Mouse (Mus musculus): ENCODE measurements around the gene Dip2a. TPM values are rescaled to one million over a fixed set of nuclear protein-coding genes. Genes with fewer than 3 reads are reported as not detected.

Dip2a gene
- polyA plus RNA-seq, 1 experiment, result 0.02 TPM

DNA sequence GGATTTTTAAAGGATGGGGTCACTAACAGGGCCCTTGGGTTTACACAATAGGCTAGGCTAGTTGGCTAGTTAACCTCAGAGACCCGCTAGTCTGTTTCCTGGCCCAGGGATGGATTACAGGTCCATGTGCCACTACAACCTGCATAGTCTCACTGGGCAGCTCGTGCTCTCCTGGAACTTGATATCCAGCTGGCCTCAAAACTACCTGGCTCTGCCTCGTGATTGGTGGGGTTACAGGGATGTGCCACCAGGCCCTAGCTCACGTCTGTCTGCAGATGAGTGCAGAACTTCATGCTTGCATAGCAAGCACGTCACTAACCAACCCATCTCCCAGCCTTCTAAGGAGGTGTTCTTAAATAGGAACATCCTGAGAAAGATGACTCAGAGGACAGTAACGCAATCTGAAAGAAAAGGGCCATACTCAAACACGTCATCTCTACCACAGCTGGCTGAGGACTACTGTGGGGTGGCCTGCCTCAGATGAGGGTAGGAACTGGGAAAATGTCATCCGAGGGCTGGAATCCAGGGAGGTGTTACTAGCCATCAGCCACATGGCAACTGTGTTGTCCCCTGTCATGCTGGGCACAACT lies 12.3 kb upstream of the Dip2a start:
- TF ChIP-seq TAL1 (IDR thresholded peaks at IDR 0.05; ENCODE audit: low read length), result no peak
- no peak for TF ChIP-seq GATA1 (IDR thresholded peaks at IDR 0.05; ENCODE audit: low read length)
- Histone ChIP-seq H3K27me3 (ENCODE audit: control insufficient read depth) (no peaks in the 10 kb centered on the region), H3K4me3 (replicated peaks) (no peak overlapping the region), H3K36me3 (ENCODE audit: control insufficient read depth) (peaks cover 80% of the 10 kb centered on the region), H3K9me3 (ENCODE audit: control insufficient read depth, low read length) (no peaks in the 10 kb centered on the region), H3K4me1 (ENCODE audit: control insufficient read depth) (no peaks in the 10 kb centered on the region)

DNA sequence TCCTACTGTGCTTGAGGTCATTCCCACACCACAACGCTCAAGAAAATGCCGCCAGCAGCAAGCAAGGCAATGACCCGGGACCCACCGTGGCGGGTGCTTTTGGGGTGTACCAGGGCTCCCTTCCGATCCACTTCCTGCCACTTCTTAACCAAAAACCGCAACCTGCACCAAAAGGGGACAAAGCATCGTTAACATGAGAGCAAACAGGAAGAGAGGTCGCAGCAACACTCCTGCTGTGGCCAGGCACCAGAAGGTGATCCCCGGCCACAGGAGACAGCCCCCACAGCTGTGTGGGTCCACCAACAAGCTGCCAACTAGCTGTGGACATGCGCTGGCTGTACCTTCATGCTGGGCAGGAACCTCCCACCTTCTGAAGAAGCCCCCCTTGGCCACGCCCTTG lies 9.9 kb upstream of the Dip2a start:
- Histone ChIP-seq H3K36me3 (ENCODE audit: control insufficient read depth) (peaks cover 93% of the 10 kb centered on the region), H3K4me3 (replicated peaks) (no peak overlapping the region), H3K27me3 (ENCODE audit: control insufficient read depth) (no peaks in the 10 kb centered on the region), H3K9me3 (ENCODE audit: control insufficient read depth, low read length) (no peaks in the 10 kb centered on the region), H3K4me1 (ENCODE audit: control insufficient read depth) (no peaks in the 10 kb centered on the region)
- TF ChIP-seq GATA1 (IDR thresholded peaks at IDR 0.05; ENCODE audit: low read length), result no peak
- TF ChIP-seq TAL1 (IDR thresholded peaks at IDR 0.05; ENCODE audit: low read length), result no peak

GRCm38 (mm10) chr10:76353986-76354385 lies 8.9 kb upstream of the Dip2a start:
- H3K9me3 ChIP-seq (ENCODE audit: control insufficient read depth, low read length), result no peaks in the 10 kb centered on the region
- TF ChIP-seq GATA1 (IDR thresholded peaks at IDR 0.05; ENCODE audit: low read length), result no peak
- no peak for TF ChIP-seq TAL1 (IDR thresholded peaks at IDR 0.05; ENCODE audit: low read length)
- no peaks in the 10 kb centered on the region for H3K4me1 ChIP-seq (ENCODE audit: control insufficient read depth)
- H3K36me3 ChIP-seq (ENCODE audit: control insufficient read depth), result peaks cover 96% of the 10 kb centered on the region
- H3K4me3 ChIP-seq (replicated peaks), result no peak overlapping the region
- no peaks in the 10 kb centered on the region for H3K27me3 ChIP-seq (ENCODE audit: control insufficient read depth)

DNA sequence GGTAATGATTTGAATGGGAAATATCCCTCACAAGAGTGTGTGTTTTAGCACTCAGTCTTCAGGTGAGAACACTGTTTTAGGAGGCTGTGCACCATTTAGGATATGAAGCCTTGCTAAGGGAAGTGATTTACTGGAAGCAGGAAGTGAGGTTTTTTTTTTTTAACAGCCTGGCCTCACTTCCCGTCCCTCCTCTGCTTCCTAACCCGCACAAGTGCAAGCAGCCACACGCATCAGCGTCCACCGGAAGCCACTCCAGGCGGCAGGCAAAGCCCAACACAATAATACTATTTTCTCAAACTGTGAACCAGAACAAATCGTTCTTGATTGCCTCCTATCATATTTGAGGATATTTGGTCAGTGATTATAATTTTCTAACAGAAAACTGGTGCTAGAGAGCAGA lies 6.9 kb upstream of the Dip2a start:
- Histone ChIP-seq H3K4me1 (ENCODE audit: control insufficient read depth) (no peaks in the 10 kb centered on the region), H3K9me3 (ENCODE audit: control insufficient read depth, low read length) (no peaks in the 10 kb centered on the region), H3K4me3 (replicated peaks) (no peak overlapping the region), H3K27me3 (ENCODE audit: control insufficient read depth) (no peaks in the 10 kb centered on the region), H3K36me3 (ENCODE audit: control insufficient read depth) (peaks cover 86% of the 10 kb centered on the region)
- TF ChIP-seq TAL1 (IDR thresholded peaks at IDR 0.05; ENCODE audit: low read length) (no peak), GATA1 (IDR thresholded peaks at IDR 0.05; ENCODE audit: low read length) (no peak)

GRCm38 (mm10) chr10:76346589-76346988 lies 1.5 kb upstream of the Dip2a start:
- TF ChIP-seq GATA1 (IDR thresholded peaks at IDR 0.05; ENCODE audit: low read length) (no peak), TAL1 (IDR thresholded peaks at IDR 0.05; ENCODE audit: low read length) (no peak)
- H3K27me3 ChIP-seq (ENCODE audit: control insufficient read depth), result peaks cover 21% of the 10 kb centered on the region
- H3K4me1 ChIP-seq (ENCODE audit: control insufficient read depth), result peaks cover 22% of the 10 kb centered on the region
- H3K9me3 ChIP-seq (ENCODE audit: control insufficient read depth, low read length), result no peaks in the 10 kb centered on the region
- peak overlapping the region; percentile 76 for H3K4me3 ChIP-seq (replicated peaks)
- H3K36me3 ChIP-seq (ENCODE audit: control insufficient read depth), result peaks cover 33% of the 10 kb centered on the region

DNA sequence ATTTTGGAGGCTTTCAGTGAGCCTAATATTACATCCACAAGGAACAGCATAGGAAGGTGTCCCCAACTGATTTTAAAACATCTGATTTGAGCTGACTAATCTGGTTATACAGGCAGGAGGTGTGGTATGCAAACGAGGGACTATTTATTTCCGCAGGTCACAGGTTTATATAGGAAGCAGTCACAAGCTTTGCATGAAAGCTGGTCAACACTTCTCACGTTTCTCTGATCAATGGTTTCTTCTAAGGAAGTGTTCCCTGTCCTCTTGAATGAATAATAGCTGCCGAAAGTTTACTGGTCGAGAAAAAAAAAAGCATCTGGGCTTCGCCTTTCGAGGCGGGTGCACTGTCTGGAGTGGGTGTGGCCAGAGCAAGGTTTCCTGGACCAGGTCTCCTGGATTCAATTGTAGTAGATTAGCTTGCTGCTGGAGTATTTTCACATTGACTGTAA lies 976 bp upstream of the Dip2a start:
- Histone ChIP-seq H3K9me3 (ENCODE audit: control insufficient read depth, low read length) (no peaks in the 10 kb centered on the region), H3K36me3 (ENCODE audit: control insufficient read depth) (peaks cover 27% of the 10 kb centered on the region), H3K4me3 (replicated peaks) (peak overlapping the region; percentile 76), H3K4me1 (ENCODE audit: control insufficient read depth) (peaks cover 22% of the 10 kb centered on the region), H3K27me3 (ENCODE audit: control insufficient read depth) (peaks cover 21% of the 10 kb centered on the region)
- TF ChIP-seq GATA1 (IDR thresholded peaks at IDR 0.05; ENCODE audit: low read length) (no peak), TAL1 (IDR thresholded peaks at IDR 0.05; ENCODE audit: low read length) (no peak)

- no peak for TF ChIP-seq TAL1 (IDR thresholded peaks at IDR 0.05; ENCODE audit: low read length)
- TF ChIP-seq GATA1 (IDR thresholded peaks at IDR 0.05; ENCODE audit: low read length), result no peak
- Histone ChIP-seq H3K4me1 (ENCODE audit: control insufficient read depth) (peaks cover 22% of the 10 kb centered on the region), H3K36me3 (ENCODE audit: control insufficient read depth) (peaks cover 22% of the 10 kb centered on the region)
Observed at GRCm38 (mm10) chr10:76345540-76345902, 430 bp upstream of the Dip2a start.

DNA sequence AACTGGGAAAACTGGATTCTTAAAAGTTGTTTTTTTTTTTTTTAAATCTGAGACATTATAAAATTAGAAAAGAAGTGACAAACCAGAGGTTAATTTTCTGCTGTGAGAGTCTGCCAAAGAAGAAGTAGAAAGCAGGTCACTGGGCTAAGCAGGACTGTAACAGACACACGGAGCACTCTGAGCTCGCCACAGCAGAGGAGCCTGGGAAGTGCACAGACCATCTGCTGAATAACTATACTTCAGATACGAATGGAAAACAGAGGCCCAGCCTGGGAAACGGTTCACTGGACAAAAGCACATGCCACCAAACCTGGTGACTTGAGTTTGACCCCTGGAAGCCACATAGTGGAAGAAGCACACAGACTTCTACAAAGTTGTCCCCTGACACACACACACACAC lies 10.7 kb downstream of the Dip2a start:
- H3K27me3 ChIP-seq (ENCODE audit: control insufficient read depth), result no peaks in the 10 kb centered on the region
- TF ChIP-seq TAL1 (IDR thresholded peaks at IDR 0.05; ENCODE audit: low read length) (no peak), GATA1 (IDR thresholded peaks at IDR 0.05; ENCODE audit: low read length) (no peak)
- H3K4me3 ChIP-seq (replicated peaks), result no peak overlapping the region

More at GRCm38 (mm10) chr10:76345540-76345902, 430 bp upstream of the Dip2a start:
- Histone ChIP-seq H3K27me3 (ENCODE audit: control insufficient read depth) (peaks cover 21% of the 10 kb centered on the region), H3K4me3 (replicated peaks) (peak overlapping the region; percentile 76), H3K9me3 (ENCODE audit: control insufficient read depth, low read length) (no peaks in the 10 kb centered on the region)

GRCm38 (mm10) chr10:76332040-76332439 lies 13.1 kb downstream of the Dip2a start:
- no peak for TF ChIP-seq GATA1 (IDR thresholded peaks at IDR 0.05; ENCODE audit: low read length)

More for the DNA sequence above, 10.7 kb downstream of the Dip2a start:
- Histone ChIP-seq H3K9me3 (ENCODE audit: control insufficient read depth, low read length) (no peaks in the 10 kb centered on the region), H3K36me3 (ENCODE audit: control insufficient read depth) (no peaks in the 10 kb centered on the region), H3K4me1 (ENCODE audit: control insufficient read depth) (peaks cover 2% of the 10 kb centered on the region; the same call in 1 of the 2 replicates)

GRCm38 (mm10) chr10:76329093-76329492 lies 16.0 kb downstream of the Dip2a start:
- peaks cover 5% of the 10 kb centered on the region for H3K4me1 ChIP-seq (ENCODE audit: control insufficient read depth)
- no peaks in the 10 kb centered on the region for H3K27me3 ChIP-seq (ENCODE audit: control insufficient read depth)
- TF ChIP-seq GATA1 (IDR thresholded peaks at IDR 0.05; ENCODE audit: low read length) (no peak), TAL1 (IDR thresholded peaks at IDR 0.05; ENCODE audit: low read length) (no peak)
- no peaks in the 10 kb centered on the region for H3K36me3 ChIP-seq (ENCODE audit: control insufficient read depth)
- H3K9me3 ChIP-seq (ENCODE audit: control insufficient read depth, low read length), result no peaks in the 10 kb centered on the region
- H3K4me3 ChIP-seq (replicated peaks), result no peak overlapping the region

More at GRCm38 (mm10) chr10:76332040-76332439, 13.1 kb downstream of the Dip2a start:
- H3K9me3 ChIP-seq (ENCODE audit: control insufficient read depth, low read length), result no peaks in the 10 kb centered on the region
- H3K4me3 ChIP-seq (replicated peaks), result no peak overlapping the region
- no peaks in the 10 kb centered on the region for H3K27me3 ChIP-seq (ENCODE audit: control insufficient read depth)
- no peaks in the 10 kb centered on the region for H3K36me3 ChIP-seq (ENCODE audit: control insufficient read depth)
- H3K4me1 ChIP-seq (ENCODE audit: control insufficient read depth), result peaks cover 5% of the 10 kb centered on the region

All from erythroblast, embryonic 14.5 days (primary cell).